Mouse (Mus musculus) liver, embryonic 15.5 days (tissue): ENCODE measurements around the gene A930009A15Rik. TPM values are rescaled to one million over a fixed set of nuclear protein-coding genes. Genes with fewer than 3 reads are reported as not detected.
A peak's percentile ranks its signal among the peaks of the same experiment; 100 is the strongest.

ENCODE experiments used
- ATAC-seq: fragments of 200-750 bp; cut with Nextera tagmentation; 2 replicates; pipeline ENCODE4 v1.8.0; 2017; ENCODE audit warnings: moderate number of reproducible peaks, mild to moderate bottlenecking, moderate library complexity; ENCODE audit not compliant: insufficient read depth
- H3K27ac ChIP-seq: fragments of 300-500 bp; sonication (generic); replicated peaks from 2 replicates; pipeline ENCODE4 v1.5.1; 2015; ENCODE audit warnings: mild to moderate bottlenecking, inconsistent platforms
- H3K27me3 ChIP-seq: fragments of 300-500 bp; sonication (generic); 2 replicates; pipeline ENCODE4 v1.6.1; 2015; ENCODE audit warnings: mild to moderate bottlenecking, inconsistent platforms
- H3K36me3 ChIP-seq: fragments of 300-500 bp; sonication (generic); replicated peaks from 2 replicates; pipeline ENCODE4 v1.6.1; 2015; ENCODE audit warnings: moderate library complexity, mild to moderate bottlenecking, inconsistent platforms
- H3K4me1 ChIP-seq: fragments of 300-500 bp; sonication (generic); replicated peaks from 2 replicates; pipeline ENCODE4 v1.6.1; 2015; ENCODE audit warnings: inconsistent platforms
- H3K4me2 ChIP-seq: fragments of 300-500 bp; sonication (generic); 2 replicates; pipeline ENCODE4 v1.6.1; 2015; ENCODE audit warnings: moderate library complexity, mild to moderate bottlenecking, inconsistent platforms
- H3K4me3 ChIP-seq: fragments of 300-500 bp; sonication (generic); replicated peaks from 2 replicates; pipeline ENCODE4 v1.5.1; 2015; ENCODE audit warnings: mild to moderate bottlenecking, inconsistent platforms
- H3K9ac ChIP-seq: fragments of 300-500 bp; sonication (generic); 2 replicates; pipeline ENCODE4 v1.6.1; 2015; ENCODE audit warnings: moderate library complexity, mild to moderate bottlenecking, inconsistent platforms
- H3K9me3 ChIP-seq: fragments of 300-500 bp; sonication (generic); replicated peaks from 2 replicates; pipeline ENCODE4 v1.6.1; 2016; ENCODE audit warnings: inconsistent platforms
- WGBS: fragments of 180-500 bp; shearing (Covaris S2); methylation state at CpG from one replicate; pipeline ENCODE4 v1.1.7; 2015; ENCODE audit warnings: mixed read lengths; ENCODE audit not compliant: insufficient replicate concordance; 5-methylcytosine and 5-hydroxymethylcytosine counted together
- polyA plus RNA-seq: library from polyadenylated mRNA; unstranded; fragments of >200 nt; fragmentation: Nextera tagmentation; extraction: Ambion mirVana; gene quantifications from 2 replicates; pipeline ENCODE4 v1.2.1, GENCODE M21; 2015

The A930009A15Rik gene
- polyA plus RNA-seq, 1 experiment from 2014 or later: not detected

DNA sequence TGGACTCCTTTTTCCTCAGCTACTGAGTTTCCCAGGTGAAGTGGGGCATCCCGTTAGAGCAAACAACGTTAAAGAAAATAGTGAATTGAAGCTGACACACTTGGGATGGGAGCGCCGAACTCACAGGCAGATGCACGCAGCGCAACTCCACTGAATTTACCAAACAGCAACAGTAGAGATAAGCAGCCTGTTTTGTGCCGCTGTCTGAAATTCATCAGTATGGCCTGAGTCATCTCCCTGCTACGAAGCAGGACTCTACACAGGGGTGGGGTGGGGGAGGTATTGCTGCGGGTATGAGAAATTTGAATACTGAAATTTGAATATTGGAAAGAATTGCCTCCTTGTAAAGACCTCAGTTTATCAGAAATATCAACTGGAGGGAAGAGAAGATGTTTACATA is 12.2 kb downstream of the A930009A15Rik start:
- peaks cover 33% of the 10 kb centered on the region for H3K27me3 ChIP-seq
- no peak overlapping the region for H3K4me3 ChIP-seq
- no peak overlapping the region for H3K4me2 ChIP-seq
- no peaks in the 10 kb centered on the region for H3K9me3 ChIP-seq
- no peak for ATAC-seq
- 0 out of 2 replicates have a peak, but pooled peaks cover 3% of the 10 kb centered on the region for H3K4me1 ChIP-seq
- H3K27ac ChIP-seq: no peak overlapping the region
- 54% methylated on average over 9 of the region's 9 CpGs for WGBS
- H3K36me3 ChIP-seq: no peaks in the 10 kb centered on the region
- H3K9ac ChIP-seq: no peak overlapping the region

DNA sequence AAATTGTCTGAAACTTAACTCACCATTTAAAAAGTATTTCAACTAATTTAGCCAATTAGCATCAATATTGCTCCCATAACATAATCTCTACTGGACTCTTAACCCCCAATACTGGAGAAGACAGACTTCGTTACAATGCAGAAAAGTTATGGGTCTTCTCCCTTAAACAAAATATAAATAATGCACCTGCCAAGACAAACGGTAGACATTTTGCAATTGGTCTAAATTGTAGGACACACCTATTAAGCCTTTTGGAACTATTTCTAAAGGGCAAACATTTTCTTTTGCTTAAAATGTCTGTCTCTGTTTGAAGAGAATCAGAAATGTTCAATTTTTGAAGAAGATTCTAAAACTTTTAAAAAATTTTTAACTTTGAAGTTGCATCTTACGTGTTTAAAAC is 13.3 kb downstream of the A930009A15Rik start:
- H3K4me2 ChIP-seq: no peak overlapping the region
- H3K27me3 ChIP-seq: peaks cover 44% of the 10 kb centered on the region
- no peaks in the 10 kb centered on the region for H3K36me3 ChIP-seq
- ATAC-seq: no peak
- no peak overlapping the region for H3K4me3 ChIP-seq
- no peaks in the 10 kb centered on the region for H3K9me3 ChIP-seq
- H3K4me1 ChIP-seq: 0 out of 2 replicates have a peak, but pooled peaks cover 3% of the 10 kb centered on the region
- H3K9ac ChIP-seq: no peak overlapping the region
- 53% methylated on average over 3 of the region's 3 CpGs for WGBS
- no peak overlapping the region for H3K27ac ChIP-seq

DNA sequence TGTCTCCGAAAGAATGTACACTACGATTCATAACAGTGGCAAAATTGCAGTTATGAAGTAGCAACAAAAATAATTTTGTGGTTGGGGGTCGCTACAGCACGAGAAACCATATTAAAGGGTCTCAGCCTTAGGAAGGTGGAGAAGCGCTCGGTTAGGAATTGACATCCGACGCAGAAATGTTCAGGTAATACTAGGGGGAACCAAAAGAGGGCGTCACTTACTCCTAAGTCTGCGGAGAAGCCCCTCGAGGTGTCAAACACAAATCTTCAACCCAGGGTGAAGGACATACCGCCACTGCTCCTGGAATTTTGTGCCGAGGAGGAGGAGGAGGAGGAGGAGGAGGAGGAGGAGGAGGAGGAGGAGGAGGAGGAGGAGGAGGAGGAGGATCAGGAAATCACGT is 14.9 kb downstream of the A930009A15Rik start:
- ATAC-seq: no peak
- peak overlapping the region; percentile 63; the same call in 1 of the 2 replicates for H3K4me2 ChIP-seq
- no peaks in the 10 kb centered on the region for H3K9me3 ChIP-seq
- peaks cover 60% of the 10 kb centered on the region for H3K27me3 ChIP-seq
- no peak overlapping the region for H3K9ac ChIP-seq
- WGBS: 18% methylated on average over 14 of the region's 14 CpGs
- no peaks in the 10 kb centered on the region for H3K36me3 ChIP-seq
- H3K4me1 ChIP-seq: 0 out of 2 replicates have a peak, but pooled peaks cover 3% of the 10 kb centered on the region
- H3K27ac ChIP-seq: no peak overlapping the region
- no peak overlapping the region for H3K4me3 ChIP-seq

DNA sequence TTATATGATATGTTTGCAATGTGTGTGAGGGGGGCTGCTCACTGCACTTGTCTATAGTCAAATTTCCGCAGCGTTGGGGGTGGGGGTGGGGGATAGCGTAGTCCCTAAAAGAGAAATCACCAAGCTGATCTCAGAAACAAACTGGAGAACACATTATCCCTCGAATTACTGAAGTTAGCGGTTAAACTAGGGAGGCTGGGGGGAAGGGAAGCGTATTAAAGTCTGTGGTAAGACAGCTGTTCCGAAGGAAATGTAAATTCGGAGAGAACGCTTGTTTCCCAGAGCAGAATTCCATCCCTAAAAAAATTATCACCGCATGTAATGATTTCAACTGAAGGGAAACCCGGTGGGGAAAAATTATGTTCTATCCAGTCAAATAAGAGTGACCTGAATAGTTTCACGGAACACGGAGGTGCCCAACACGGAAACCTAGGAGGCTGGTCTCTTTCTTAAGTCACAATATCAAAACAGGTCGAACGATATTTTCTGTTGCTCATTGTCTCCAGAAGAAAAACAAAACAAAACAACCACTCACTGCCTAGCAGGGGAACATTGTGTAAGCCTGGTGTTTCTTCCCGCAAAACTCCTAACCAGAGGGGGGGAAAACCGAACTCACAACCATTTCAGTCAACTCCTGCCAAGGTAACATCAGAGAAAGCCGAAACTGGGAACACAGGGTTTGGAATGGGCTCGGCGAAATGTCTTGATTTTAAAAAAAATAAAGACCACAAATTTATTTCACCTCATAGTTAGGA is 15.9 kb downstream of the A930009A15Rik start:
- WGBS: under 1% methylated on average over 21 of the region's 21 CpGs
- H3K4me1 ChIP-seq: 0 out of 2 replicates have a peak, but pooled peaks cover 3% of the 10 kb centered on the region
- 0 out of 2 replicates have a peak overlapping the region, but pooled peaks have one; percentile 45 for H3K27ac ChIP-seq
- H3K36me3 ChIP-seq: no peaks in the 10 kb centered on the region
- no peak overlapping the region for H3K9ac ChIP-seq
- peak overlapping the region; percentile 63 for H3K4me2 ChIP-seq
- ATAC-seq: no peak
- H3K4me3 ChIP-seq: peak overlapping the region; percentile 46
- H3K9me3 ChIP-seq: no peaks in the 10 kb centered on the region
- H3K27me3 ChIP-seq: peaks cover 61% of the 10 kb centered on the region

DNA sequence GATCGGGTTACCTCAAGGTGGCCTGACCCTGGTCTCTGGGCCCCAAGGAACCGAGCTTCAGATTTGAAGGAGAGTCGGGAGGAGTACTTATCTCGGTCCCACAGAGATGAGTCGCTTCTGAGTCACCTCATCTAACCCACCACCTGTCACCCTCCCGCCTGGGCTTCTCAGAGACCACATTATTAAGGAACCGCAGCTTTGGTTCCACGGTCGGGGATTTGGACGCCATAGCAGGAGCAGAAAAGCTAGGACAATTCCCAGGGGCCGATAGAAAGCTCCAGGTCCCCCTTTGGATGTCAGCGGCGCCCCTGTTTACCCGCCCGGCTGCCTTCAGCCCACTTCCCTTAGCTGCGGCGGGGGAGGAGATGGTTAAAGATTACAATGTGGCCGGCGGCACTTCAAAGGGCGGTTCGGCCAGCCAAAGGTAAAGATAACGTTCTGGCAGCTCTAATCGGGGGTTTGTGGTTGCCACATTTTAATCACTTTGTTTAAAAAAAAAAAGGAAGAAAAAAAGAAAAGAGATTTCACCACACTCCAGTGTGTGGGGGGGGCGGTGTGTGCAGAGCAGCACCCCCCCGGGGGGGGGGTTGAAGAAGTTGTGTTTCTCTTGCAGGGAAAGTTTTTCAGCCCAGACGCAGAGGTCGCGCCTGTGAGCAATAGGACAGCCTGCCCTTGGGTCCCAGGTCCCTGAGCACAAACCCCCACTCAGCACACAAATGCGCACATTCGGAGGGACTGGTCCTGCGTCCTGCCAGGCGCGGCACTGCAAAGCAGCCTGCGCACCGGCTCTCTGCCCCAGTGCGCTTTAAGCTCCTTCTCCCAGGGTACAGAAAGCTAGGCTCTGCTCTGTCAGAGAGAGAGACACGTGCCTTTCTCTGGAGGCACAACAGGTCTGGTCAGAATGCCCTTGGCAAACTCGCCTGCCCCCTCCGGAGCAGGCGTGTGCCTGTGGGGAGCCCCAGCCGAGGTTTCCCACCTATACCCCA is 16.8 kb downstream of the A930009A15Rik start:
- WGBS: under 1% methylated on average over 41 of the region's 41 CpGs
- Histone ChIP-seq H3K36me3 (no peaks in the 10 kb centered on the region), H3K9ac (no peak overlapping the region), H3K27me3 (peaks cover 61% of the 10 kb centered on the region), H3K27ac (peak overlapping the region; percentile 45; the same call in 1 of the 2 replicates), H3K4me3 (peak overlapping the region; percentile 46), H3K4me2 (peak overlapping the region; percentile 63), H3K4me1 (0 out of 2 replicates have a peak, but pooled peaks cover 3% of the 10 kb centered on the region), H3K9me3 (no peaks in the 10 kb centered on the region)
- ATAC-seq: peak; percentile 61

DNA sequence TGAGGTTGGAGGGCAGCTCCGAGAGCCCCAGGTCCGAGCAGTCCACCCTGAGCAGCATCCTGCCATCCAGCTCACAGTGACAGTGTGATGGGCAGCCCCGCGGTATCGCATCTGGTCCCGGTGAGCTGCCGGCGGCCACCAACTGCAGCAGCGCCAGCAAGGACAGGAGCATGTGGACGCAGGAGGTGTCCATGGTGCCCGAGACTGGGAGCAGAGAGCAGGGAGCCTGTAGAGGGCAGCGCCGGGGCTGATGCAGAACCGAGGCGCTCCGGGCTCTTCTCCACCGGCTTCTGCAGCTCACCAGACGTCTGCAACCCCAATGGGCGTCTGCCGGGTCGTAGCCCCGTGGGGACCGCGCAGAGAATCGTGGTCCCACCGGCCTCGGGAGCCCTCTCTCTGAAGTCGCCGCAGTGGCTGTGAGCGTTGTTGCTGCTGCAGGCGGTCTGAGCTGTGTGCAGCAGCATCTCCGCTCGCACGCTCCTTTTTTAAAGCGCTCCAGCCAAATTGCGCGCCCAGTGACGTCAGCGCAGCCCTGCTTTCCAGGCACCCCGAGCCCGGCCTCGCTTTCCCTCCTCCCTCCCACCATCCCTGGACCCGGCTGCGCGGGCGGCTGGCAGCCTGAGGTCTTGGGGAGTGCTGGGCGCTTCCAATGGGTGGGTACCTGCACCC is 17.6 kb downstream of the A930009A15Rik start, which contains the start of gene Lgr5:
Lgr5 (minus strand) TSS at position 480 of the 669 bp plus-strand sequence.
- no peak within 1 kb of the TSS for H3K9ac ChIP-seq
- under 1% methylated on average over 47 of the region's 47 CpGs for WGBS

DNA sequence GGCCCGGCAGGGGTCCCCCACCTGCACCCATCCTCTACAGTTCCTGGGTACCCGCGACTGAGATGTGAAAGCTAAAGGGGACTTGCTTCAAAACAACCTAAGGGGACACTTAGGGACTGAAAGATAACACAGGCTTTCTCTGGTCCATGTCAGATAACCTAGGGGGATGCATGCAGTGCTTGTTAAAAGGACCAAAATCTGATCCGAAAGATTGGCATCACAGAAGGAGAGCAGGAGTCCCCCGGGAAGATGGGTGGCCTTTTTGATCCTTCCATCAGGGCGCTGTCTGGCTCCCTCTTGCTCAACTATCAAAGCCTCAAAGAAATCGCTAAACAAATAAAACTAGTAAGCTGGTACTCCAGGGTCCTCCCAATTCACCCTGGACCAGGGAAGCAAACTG is 18.2 kb downstream of the A930009A15Rik start:
- H3K27me3 ChIP-seq: peaks cover 61% of the 10 kb centered on the region
- 1% methylated on average over 7 of the region's 7 CpGs for WGBS

More for the DNA sequence above, 17.6 kb downstream of the A930009A15Rik start, which contains the start of gene Lgr5:
- ATAC-seq: peak; percentile 43
- H3K4me3 ChIP-seq: peak within 1 kb of the TSS; percentile 46
- peaks cover 61% of the 10 kb centered on the region for H3K27me3 ChIP-seq
- 0 out of 2 replicates have a peak, but pooled peaks cover 3% of the 10 kb centered on the region for H3K4me1 ChIP-seq
- H3K27ac ChIP-seq: no peak within 1 kb of the TSS
- peak within 1 kb of the TSS; percentile 63 for H3K4me2 ChIP-seq
- H3K36me3 ChIP-seq: no peaks in the 10 kb centered on the region
- H3K9me3 ChIP-seq: no peaks in the 10 kb centered on the region

DNA sequence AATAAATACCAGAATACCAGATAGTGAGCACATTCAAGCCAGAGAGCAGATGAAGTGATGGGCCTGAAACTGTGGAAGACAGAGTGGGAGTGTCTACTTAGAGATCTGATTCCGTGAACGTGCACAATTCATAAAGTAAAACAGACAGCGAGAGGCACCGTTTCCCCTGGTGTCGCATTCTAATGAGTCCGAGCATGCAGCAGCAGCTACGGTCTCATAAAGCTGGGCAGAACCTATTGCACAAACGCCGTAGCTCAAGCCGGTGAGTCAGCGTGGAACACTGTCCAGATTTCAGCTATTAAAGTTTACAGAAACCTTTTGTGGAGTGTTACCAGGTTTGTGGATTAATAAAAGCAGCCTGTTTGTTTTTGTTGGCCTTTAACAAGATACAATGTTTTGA is 23.4 kb downstream of the A930009A15Rik start:
- H3K9me3 ChIP-seq: no peaks in the 10 kb centered on the region
- no peaks in the 10 kb centered on the region for H3K4me1 ChIP-seq
- H3K27ac ChIP-seq: no peak overlapping the region
- H3K27me3 ChIP-seq: peaks cover 15% of the 10 kb centered on the region
- no peak for ATAC-seq
- WGBS: 69% methylated on average over 11 of the region's 11 CpGs
- no peaks in the 10 kb centered on the region for H3K36me3 ChIP-seq
- no peak overlapping the region for H3K9ac ChIP-seq
- no peak overlapping the region for H3K4me2 ChIP-seq
- H3K4me3 ChIP-seq: no peak overlapping the region

More for the DNA sequence above, 18.2 kb downstream of the A930009A15Rik start:
- no peak overlapping the region for H3K9ac ChIP-seq
- H3K9me3 ChIP-seq: no peaks in the 10 kb centered on the region
- H3K4me3 ChIP-seq: peak overlapping the region; percentile 46
- ATAC-seq: no peak
- no peak overlapping the region for H3K27ac ChIP-seq
- H3K4me1 ChIP-seq: 0 out of 2 replicates have a peak, but pooled peaks cover 3% of the 10 kb centered on the region
- H3K36me3 ChIP-seq: no peaks in the 10 kb centered on the region
- H3K4me2 ChIP-seq: peak overlapping the region; percentile 63

DNA sequence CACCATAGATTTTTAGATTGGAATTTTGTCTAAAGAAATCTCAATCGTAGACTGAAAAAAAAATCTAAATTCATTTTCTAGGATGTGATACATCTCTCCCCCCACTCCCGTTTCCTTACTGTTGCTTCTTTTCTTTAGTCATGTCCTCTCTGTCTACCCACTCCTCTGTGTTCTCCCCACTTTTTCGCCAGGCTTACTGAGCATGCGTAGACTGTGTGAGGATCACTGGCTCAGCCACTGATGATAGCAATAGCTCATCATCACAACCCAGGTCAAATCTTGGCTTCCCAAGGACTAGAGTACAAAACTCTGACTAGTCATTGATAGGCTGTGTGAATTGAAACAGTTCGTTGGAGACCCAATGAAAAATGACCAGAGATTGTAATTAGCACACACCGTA is 23.9 kb downstream of the A930009A15Rik start:
- WGBS: 72% methylated on average over 6 of the region's 6 CpGs

DNA sequence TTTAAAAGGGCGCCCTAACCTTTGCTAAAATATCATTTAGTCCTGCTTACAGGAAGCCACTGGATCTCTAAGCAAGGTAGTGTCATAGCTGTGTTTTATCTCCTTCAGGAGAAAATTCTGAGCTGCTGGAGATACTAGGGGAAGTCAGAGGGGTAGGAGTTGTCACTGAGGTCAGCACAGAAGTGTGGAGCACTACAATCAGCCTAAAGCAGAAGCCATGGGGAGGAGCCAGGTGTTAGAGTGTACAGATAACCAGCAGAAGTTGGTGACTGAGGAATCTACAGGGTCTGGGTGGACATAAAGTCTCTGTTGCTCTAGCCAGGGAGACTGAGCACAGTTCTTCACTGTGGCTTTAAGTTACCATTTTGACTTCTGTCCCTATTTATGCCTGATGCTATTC is 26.0 kb downstream of the A930009A15Rik start:
- WGBS: 50% methylated on average over 1 of the region's 1 CpGs
- Histone ChIP-seq H3K9ac (no peak overlapping the region), H3K4me3 (no peak overlapping the region), H3K27me3 (no peaks in the 10 kb centered on the region), H3K27ac (no peak overlapping the region), H3K36me3 (no peaks in the 10 kb centered on the region), H3K4me2 (no peak overlapping the region), H3K4me1 (no peaks in the 10 kb centered on the region), H3K9me3 (no peaks in the 10 kb centered on the region)
- no peak for ATAC-seq

More for the DNA sequence above, 23.9 kb downstream of the A930009A15Rik start:
- no peak overlapping the region for H3K9ac ChIP-seq
- no peaks in the 10 kb centered on the region for H3K36me3 ChIP-seq
- no peaks in the 10 kb centered on the region for H3K4me1 ChIP-seq
- no peak overlapping the region for H3K4me2 ChIP-seq
- no peaks in the 10 kb centered on the region for H3K9me3 ChIP-seq
- no peak overlapping the region for H3K4me3 ChIP-seq
- ATAC-seq: no peak
- H3K27ac ChIP-seq: no peak overlapping the region
- peaks cover 11% of the 10 kb centered on the region; the same call in 1 of the 2 replicates for H3K27me3 ChIP-seq
